Mouse (Mus musculus): ENCODE results near the gene Mob3b. TPM values are rescaled to one million over a fixed set of nuclear protein-coding genes. Genes with fewer than 3 reads are reported as not detected.

Mob3b gene
- total and polyA plus RNA-seq, 2 experiments, result 16.5 to 18.3 TPM

DNA sequence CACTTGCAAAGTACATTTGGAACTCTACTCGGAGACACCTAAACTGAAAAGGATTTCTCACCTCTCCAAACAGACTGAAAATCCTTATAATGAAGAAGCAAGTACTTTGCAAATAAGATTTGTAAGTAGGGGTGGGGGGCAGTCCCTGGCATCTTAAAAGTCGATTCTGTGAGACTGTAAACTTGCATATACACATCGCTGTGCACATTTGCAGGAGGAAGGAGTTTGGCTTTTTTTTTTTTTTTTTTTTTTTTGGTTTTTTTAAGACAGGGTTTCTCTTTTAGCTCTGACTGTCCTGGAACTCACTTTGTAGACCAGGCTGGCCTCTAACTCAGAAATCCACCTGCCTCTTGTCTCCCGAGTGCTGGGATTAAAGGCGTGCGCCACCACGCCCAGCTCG lies 36.7 kb downstream of the Mob3b start:
- no peaks in the 10 kb centered on the region for H3K36me3 ChIP-seq (ENCODE audit: control insufficient read depth, insufficient read depth, low read length)
- WGBS, result 45% methylated on average over 8 of the region's 8 CpGs
- no peak overlapping the region for H3K4me3 ChIP-seq (ENCODE audit: insufficient read depth, low read depth, low read length)
- TF ChIP-seq CTCF (IDR thresholded peaks at IDR 0.05; ENCODE audit: low read depth, low read length) (no peak), POLR2A (IDR thresholded peaks at IDR 0.05; ENCODE audit: extremely low read depth, insufficient read depth, low read length) (no peak)
- peaks cover 27% of the 10 kb centered on the region; the same call in 1 of the 2 replicates for H3K79me2 ChIP-seq (ENCODE audit: control insufficient read depth, insufficient read depth, low read length)
- DNase-seq (ENCODE audit: extremely low read depth, low read depth, low spot score), result no peak
- no peak overlapping the region for H3K27ac ChIP-seq (replicated peaks; ENCODE audit: insufficient read depth, low read depth, low read length)
- peaks cover 5% of the 10 kb centered on the region for H3K4me1 ChIP-seq (ENCODE audit: control insufficient read depth, insufficient read depth, low read length)
- no peak overlapping the region for H3K9ac ChIP-seq (ENCODE audit: low read depth, low read length)
- no peaks in the 10 kb centered on the region for H3K27me3 ChIP-seq (ENCODE audit: control insufficient read depth, insufficient read depth, low read length)

GRCm38 (mm10) chr4:35120159-35120558 lies 37.1 kb downstream of the Mob3b start:
- Histone ChIP-seq H3K27ac (replicated peaks; ENCODE audit: insufficient read depth, low read depth, low read length) (no peak overlapping the region), H3K36me3 (ENCODE audit: control insufficient read depth, insufficient read depth, low read length) (no peaks in the 10 kb centered on the region), H3K27me3 (ENCODE audit: control insufficient read depth, insufficient read depth, low read length) (no peaks in the 10 kb centered on the region), H3K9ac (ENCODE audit: low read depth, low read length) (no peak overlapping the region), H3K79me2 (ENCODE audit: control insufficient read depth, insufficient read depth, low read length) (peaks cover 31% of the 10 kb centered on the region; the same call in 1 of the 2 replicates), H3K4me3 (ENCODE audit: insufficient read depth, low read depth, low read length) (no peak overlapping the region), H3K4me1 (ENCODE audit: control insufficient read depth, insufficient read depth, low read length) (peaks cover 7% of the 10 kb centered on the region)
- no peak for TF ChIP-seq CTCF (IDR thresholded peaks at IDR 0.05; ENCODE audit: low read depth, low read length)
- TF ChIP-seq POLR2A (IDR thresholded peaks at IDR 0.05; ENCODE audit: extremely low read depth, insufficient read depth, low read length), result no peak
- DNase-seq (ENCODE audit: extremely low read depth, low read depth, low spot score), result no peak
- WGBS, result 37% methylated on average over 4 of the region's 4 CpGs

DNA sequence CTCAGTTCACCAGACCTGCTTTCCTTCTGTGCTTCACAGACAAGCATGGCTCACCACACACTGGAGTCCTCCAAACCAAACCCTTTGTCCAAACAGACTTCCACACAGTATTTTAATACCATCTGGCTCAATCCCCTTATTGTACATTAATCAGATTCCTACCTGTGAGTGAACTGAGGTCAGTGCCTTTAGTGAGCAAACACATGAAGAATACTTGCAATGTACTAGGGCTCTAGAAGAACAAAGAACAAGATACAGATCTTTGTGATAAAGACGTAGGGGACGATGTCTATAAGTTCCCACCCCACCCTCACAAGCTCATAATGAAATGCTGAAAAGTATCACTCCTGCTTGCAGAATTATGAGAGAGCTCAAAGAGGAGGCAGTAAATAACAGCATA lies 38.4 kb downstream of the Mob3b start:
- H3K4me3 ChIP-seq (ENCODE audit: insufficient read depth, low read depth, low read length), result no peak overlapping the region
- no peak for TF ChIP-seq CTCF (IDR thresholded peaks at IDR 0.05; ENCODE audit: low read depth, low read length)
- no peak overlapping the region for H3K9ac ChIP-seq (ENCODE audit: low read depth, low read length)
- no peaks in the 10 kb centered on the region for H3K36me3 ChIP-seq (ENCODE audit: control insufficient read depth, insufficient read depth, low read length)
- 52% methylated on average over 2 of the region's 2 CpGs for WGBS
- H3K4me1 ChIP-seq (ENCODE audit: control insufficient read depth, insufficient read depth, low read length), result peaks cover 11% of the 10 kb centered on the region
- no peaks in the 10 kb centered on the region for H3K27me3 ChIP-seq (ENCODE audit: control insufficient read depth, insufficient read depth, low read length)
- H3K79me2 ChIP-seq (ENCODE audit: control insufficient read depth, insufficient read depth, low read length), result peaks cover 29% of the 10 kb centered on the region; the same call in 1 of the 2 replicates
- H3K27ac ChIP-seq (replicated peaks; ENCODE audit: insufficient read depth, low read depth, low read length), result no peak overlapping the region
- no peak for DNase-seq (ENCODE audit: extremely low read depth, low read depth, low spot score)

- WGBS, result 89% methylated on average over 3 of the region's 3 CpGs
- no peaks in the 10 kb centered on the region for H3K36me3 ChIP-seq (ENCODE audit: control insufficient read depth, insufficient read depth, low read length)
- no peak for DNase-seq (ENCODE audit: extremely low read depth, low read depth, low spot score)
Observed at GRCm38 (mm10) chr4:35117144-35117543, 40.1 kb downstream of the Mob3b start.

GRCm38 (mm10) chr4:35115933-35116332 lies 41.4 kb downstream of the Mob3b start:
- H3K4me1 ChIP-seq (ENCODE audit: control insufficient read depth, insufficient read depth, low read length), result peaks cover 15% of the 10 kb centered on the region
- H3K9ac ChIP-seq (ENCODE audit: low read depth, low read length), result no peak overlapping the region
- TF ChIP-seq CTCF (IDR thresholded peaks at IDR 0.05; ENCODE audit: low read depth, low read length), result no peak
- no peak for TF ChIP-seq POLR2A (IDR thresholded peaks at IDR 0.05; ENCODE audit: extremely low read depth, insufficient read depth, low read length)
- H3K27ac ChIP-seq (replicated peaks; ENCODE audit: insufficient read depth, low read depth, low read length), result no peak overlapping the region
- H3K27me3 ChIP-seq (ENCODE audit: control insufficient read depth, insufficient read depth, low read length), result no peaks in the 10 kb centered on the region
- no peaks in the 10 kb centered on the region for H3K36me3 ChIP-seq (ENCODE audit: control insufficient read depth, insufficient read depth, low read length)
- no peak overlapping the region for H3K4me3 ChIP-seq (ENCODE audit: insufficient read depth, low read depth, low read length)
- peaks cover 33% of the 10 kb centered on the region; the same call in 1 of the 2 replicates for H3K79me2 ChIP-seq (ENCODE audit: control insufficient read depth, insufficient read depth, low read length)
- 92% methylated on average over 6 of the region's 6 CpGs for WGBS
- DNase-seq (ENCODE audit: extremely low read depth, low read depth, low spot score), result no peak

More at GRCm38 (mm10) chr4:35117144-35117543, 40.1 kb downstream of the Mob3b start:
- Histone ChIP-seq H3K27me3 (ENCODE audit: control insufficient read depth, insufficient read depth, low read length) (no peaks in the 10 kb centered on the region), H3K27ac (replicated peaks; ENCODE audit: insufficient read depth, low read depth, low read length) (no peak overlapping the region), H3K9ac (ENCODE audit: low read depth, low read length) (no peak overlapping the region), H3K4me3 (ENCODE audit: insufficient read depth, low read depth, low read length) (no peak overlapping the region), H3K4me1 (ENCODE audit: control insufficient read depth, insufficient read depth, low read length) (peaks cover 20% of the 10 kb centered on the region), H3K79me2 (ENCODE audit: control insufficient read depth, insufficient read depth, low read length) (peaks cover 29% of the 10 kb centered on the region; the same call in 1 of the 2 replicates)
- no peak for TF ChIP-seq POLR2A (IDR thresholded peaks at IDR 0.05; ENCODE audit: extremely low read depth, insufficient read depth, low read length)
- TF ChIP-seq CTCF (IDR thresholded peaks at IDR 0.05; ENCODE audit: low read depth, low read length), result no peak

DNA sequence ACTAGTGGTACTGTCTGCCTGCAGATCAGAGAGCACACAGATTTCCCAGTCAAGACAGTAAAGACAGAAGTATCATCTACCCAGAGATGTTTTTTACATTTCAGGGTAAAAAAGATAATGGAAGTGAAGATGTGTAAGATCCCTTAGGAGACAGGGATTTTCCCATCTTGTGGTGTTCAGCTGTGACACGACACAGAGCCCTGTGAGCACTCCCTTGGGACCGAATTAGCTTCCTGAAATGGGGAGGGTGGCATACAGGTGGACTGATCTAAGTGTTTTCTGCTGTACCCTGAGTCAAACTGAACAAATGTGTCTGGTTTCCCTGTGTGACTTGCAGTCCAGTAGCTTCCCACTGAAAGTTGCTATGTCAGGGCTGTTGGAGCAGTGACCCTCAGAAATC lies 42.3 kb downstream of the Mob3b start:
- TF ChIP-seq CTCF (IDR thresholded peaks at IDR 0.05; ENCODE audit: low read depth, low read length) (no peak), POLR2A (IDR thresholded peaks at IDR 0.05; ENCODE audit: extremely low read depth, insufficient read depth, low read length) (no peak)
- no peak overlapping the region for H3K4me3 ChIP-seq (ENCODE audit: insufficient read depth, low read depth, low read length)
- peak overlapping the region; percentile 28; the same call in 1 of the 2 replicates for H3K27ac ChIP-seq (replicated peaks; ENCODE audit: insufficient read depth, low read depth, low read length)
- no peaks in the 10 kb centered on the region for H3K27me3 ChIP-seq (ENCODE audit: control insufficient read depth, insufficient read depth, low read length)
- peaks cover 15% of the 10 kb centered on the region for H3K4me1 ChIP-seq (ENCODE audit: control insufficient read depth, insufficient read depth, low read length)
- no peak overlapping the region for H3K9ac ChIP-seq (ENCODE audit: low read depth, low read length)
- H3K36me3 ChIP-seq (ENCODE audit: control insufficient read depth, insufficient read depth, low read length), result no peaks in the 10 kb centered on the region
- DNase-seq (ENCODE audit: extremely low read depth, low read depth, low spot score), result no peak
- H3K79me2 ChIP-seq (ENCODE audit: control insufficient read depth, insufficient read depth, low read length), result peaks cover 37% of the 10 kb centered on the region; the same call in 1 of the 2 replicates
- 71% methylated on average over 2 of the region's 2 CpGs for WGBS

Measured in liver, adult 2 months (tissue).